Mouse (Mus musculus) ES-Bruce4 (cell line): ENCODE results near the gene Snx30. TPM values are rescaled to one million over a fixed set of nuclear protein-coding genes. Genes with fewer than 3 reads are reported as not detected.
A peak's percentile ranks its signal among the peaks of the same experiment; 100 is the strongest.

Experiments
- H3K27ac ChIP-seq: 2 replicates; pipeline ENCODE4 v1.5.1; 2012; ENCODE audit warnings: low read length, inconsistent platforms; ENCODE audit not compliant: insufficient read depth
- H3K27me3 ChIP-seq: 2 replicates; pipeline ENCODE4 v1.6.1; 2012; ENCODE audit warnings: mild to moderate bottlenecking, low read length, inconsistent platforms; ENCODE audit not compliant: control insufficient read depth, poor library complexity, insufficient read depth, severe bottlenecking
- H3K36me3 ChIP-seq: 2 replicates; pipeline ENCODE4 v1.6.1; 2012; ENCODE audit warnings: inconsistent platforms, mild to moderate bottlenecking, low read length, moderate library complexity; ENCODE audit not compliant: control insufficient read depth, poor library complexity, insufficient read depth, severe bottlenecking
- H3K4me1 ChIP-seq: one replicate; pipeline ENCODE4 v1.8.1; 2011; ENCODE audit warnings: low read length; ENCODE audit not compliant: control insufficient read depth, insufficient read depth
- H3K4me3 ChIP-seq: 2 replicates; pipeline ENCODE4 v1.5.1; 2011; ENCODE audit warnings: low read depth, mild to moderate bottlenecking, low read length
- H3K9ac ChIP-seq: 2 replicates; pipeline ENCODE4 v1.6.1; 2012; ENCODE audit warnings: low read depth, mild to moderate bottlenecking, inconsistent platforms; ENCODE audit not compliant: poor library complexity, severe bottlenecking
- H3K9me3 ChIP-seq: replicated peaks from 2 replicates; pipeline ENCODE4 v1.6.1; 2012; ENCODE audit warnings: mild to moderate bottlenecking, low read length, inconsistent platforms; ENCODE audit not compliant: control insufficient read depth, poor library complexity, insufficient read depth, severe bottlenecking
- CTCF ChIP-seq: IDR thresholded peaks from one replicate; pipeline ENCODE4 v1.8.1; 2011; ENCODE audit warnings: low read depth, low read length
- EP300 ChIP-seq: IDR thresholded peaks from 2 replicates; pipeline ENCODE4 v1.6.1; 2011; ENCODE audit warnings: low read depth, low read length; ENCODE audit not compliant: insufficient read depth
- POLR2A ChIP-seq: IDR thresholded peaks from one replicate; pipeline ENCODE4 v1.8.1; 2011; ENCODE audit warnings: low read length; ENCODE audit not compliant: insufficient read depth
- polyA plus RNA-seq: library from polyadenylated mRNA; stranded (reverse); fragments of >200 nt; gene quantifications from 2 replicates; pipeline ENCODE4 v1.2.4, GENCODE M21; 2011; ENCODE audit warnings: low read depth; ENCODE audit not compliant: missing spikeins, insufficient read depth, insufficient read length

Snx30 gene
- polyA plus RNA-seq, 1 experiment: 23.1 TPM

DNA sequence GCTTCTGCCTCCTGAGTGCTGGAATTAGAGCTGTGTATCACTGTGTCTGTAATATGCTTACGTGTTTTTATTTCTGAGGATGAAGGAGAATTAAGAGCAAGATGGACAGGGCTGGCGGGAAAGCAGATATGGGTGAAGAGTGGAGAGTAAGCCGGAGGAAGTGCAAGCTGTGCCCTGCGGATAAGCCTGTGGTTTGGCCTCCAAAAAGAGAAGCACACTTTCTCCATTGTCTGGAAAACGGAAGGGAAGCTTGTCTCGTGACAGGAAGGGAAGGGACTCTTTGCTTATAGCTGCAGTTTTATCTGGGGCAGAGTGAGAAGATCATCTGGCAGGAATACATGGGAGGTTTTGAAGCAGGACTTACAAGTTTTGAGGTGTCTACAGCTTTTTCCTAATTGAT, 58.2 kb downstream of the Snx30 start:
- H3K36me3 ChIP-seq: no peaks in the 10 kb centered on the region
- no peaks in the 10 kb centered on the region for H3K27me3 ChIP-seq
- no peaks in the 10 kb centered on the region for H3K4me1 ChIP-seq
- no peak overlapping the region for H3K4me3 ChIP-seq
- no peak for TF ChIP-seq EP300
- TF ChIP-seq POLR2A: no peak
- TF ChIP-seq CTCF: no peak
- no peaks in the 10 kb centered on the region for H3K9me3 ChIP-seq
- H3K9ac ChIP-seq: no peak overlapping the region
- H3K27ac ChIP-seq: no peak overlapping the region

GRCm38 (mm10) chr4:59868086-59868485, 62.4 kb downstream of the Snx30 start:
- H3K27me3 ChIP-seq: no peaks in the 10 kb centered on the region
- H3K9me3 ChIP-seq: no peaks in the 10 kb centered on the region
- no peak overlapping the region for H3K27ac ChIP-seq
- no peak overlapping the region for H3K4me3 ChIP-seq
- no peaks in the 10 kb centered on the region; the same call in 1 of the 2 replicates for H3K36me3 ChIP-seq
- no peaks in the 10 kb centered on the region for H3K4me1 ChIP-seq
- H3K9ac ChIP-seq: no peak overlapping the region
- TF ChIP-seq CTCF (no peak), EP300 (no peak), POLR2A (no peak)

GRCm38 (mm10) chr4:59869488-59870057, 63.9 kb downstream of the Snx30 start:
- no peaks in the 10 kb centered on the region for H3K9me3 ChIP-seq
- H3K9ac ChIP-seq: no peak overlapping the region
- H3K4me1 ChIP-seq: no peaks in the 10 kb centered on the region
- no peak overlapping the region for H3K27ac ChIP-seq
- no peaks in the 10 kb centered on the region for H3K27me3 ChIP-seq
- TF ChIP-seq CTCF (no peak), EP300 (no peak), POLR2A (no peak)
- H3K36me3 ChIP-seq: no peaks in the 10 kb centered on the region; the same call in 1 of the 2 replicates
- no peak overlapping the region for H3K4me3 ChIP-seq

GRCm38 (mm10) chr4:59870433-59870832, 64.8 kb downstream of the Snx30 start:
- no peak overlapping the region for H3K27ac ChIP-seq
- no peaks in the 10 kb centered on the region for H3K27me3 ChIP-seq
- no peaks in the 10 kb centered on the region; the same call in 1 of the 2 replicates for H3K36me3 ChIP-seq
- no peak overlapping the region for H3K9ac ChIP-seq
- no peak for TF ChIP-seq EP300
- no peak for TF ChIP-seq POLR2A
- TF ChIP-seq CTCF: no peak
- H3K4me1 ChIP-seq: no peaks in the 10 kb centered on the region
- no peaks in the 10 kb centered on the region for H3K9me3 ChIP-seq
- H3K4me3 ChIP-seq: no peak overlapping the region

- no peak overlapping the region for H3K4me3 ChIP-seq
- no peak overlapping the region for H3K27ac ChIP-seq
- no peaks in the 10 kb centered on the region for H3K27me3 ChIP-seq
- H3K4me1 ChIP-seq: no peaks in the 10 kb centered on the region
- H3K36me3 ChIP-seq: no peaks in the 10 kb centered on the region; the same call in 1 of the 2 replicates
- no peak for TF ChIP-seq EP300
- TF ChIP-seq CTCF: peak; percentile 61
- TF ChIP-seq POLR2A: no peak
- no peak overlapping the region for H3K9ac ChIP-seq
- H3K9me3 ChIP-seq: no peaks in the 10 kb centered on the region
Measured at GRCm38 (mm10) chr4:59870859-59871591, 65.4 kb downstream of the Snx30 start.

GRCm38 (mm10) chr4:59873240-59873639, 67.6 kb downstream of the Snx30 start:
- no peak for TF ChIP-seq CTCF
- TF ChIP-seq EP300: no peak
- Histone ChIP-seq H3K36me3 (no peaks in the 10 kb centered on the region; the same call in 1 of the 2 replicates), H3K27me3 (no peaks in the 10 kb centered on the region), H3K9ac (no peak overlapping the region), H3K9me3 (no peaks in the 10 kb centered on the region), H3K4me3 (no peak overlapping the region), H3K4me1 (peaks cover 1% of the 10 kb centered on the region), H3K27ac (no peak overlapping the region; the same call in 1 of the 2 replicates)
